Mouse (Mus musculus): ENCODE results near the gene Hsh2d. TPM values are rescaled to one million over a fixed set of nuclear protein-coding genes. Genes with fewer than 3 reads are reported as not detected.
A peak's percentile ranks its signal among the peaks of the same experiment; 100 is the strongest.

Hsh2d gene
- polyA plus RNA-seq (2014; fragmentation: Nextera tagmentation; extraction: Ambion mirVana), result 0.08 TPM in 1 of 2 replicates, not detected in the other

GRCm38 (mm10) chr8:72189417-72190214 is at the start of gene Hsh2d:
Hsh2d (plus strand) TSS chr8:72189638.
- H3K4me2 ChIP-seq (ENCODE audit: low read depth, low read length), result no peak within 1 kb of the TSS
- 0 out of 2 replicates have a peak within 1 kb of the TSS, but pooled peaks have one; percentile 28 for H3K27ac ChIP-seq (replicated peaks; ENCODE audit: low read depth, low read length)
- no peak within 1 kb of the TSS for H3K4me3 ChIP-seq (ENCODE audit: low read depth, low read length)
- 62% methylated on average over 12 of the region's 12 CpGs for WGBS
- no peaks in the 10 kb centered on the region for H3K9me3 ChIP-seq (ENCODE audit: control insufficient read depth, low read length)
- H3K9ac ChIP-seq (ENCODE audit: low read depth, low read length), result no peak within 1 kb of the TSS
- H3K27me3 ChIP-seq (replicated peaks; ENCODE audit: control insufficient read depth, insufficient read depth, low read length), result no peaks in the 10 kb centered on the region
- H3K4me1 ChIP-seq (ENCODE audit: control insufficient read depth, insufficient read depth, low read length), result no peaks in the 10 kb centered on the region
- ATAC-seq (ENCODE audit: low read depth) (no peak), DNase-seq (ENCODE audit: low spot score) (peak; percentile 45)
- H3K36me3 ChIP-seq (ENCODE audit: control insufficient read depth, insufficient read depth, low read length), result no peaks in the 10 kb centered on the region

- Histone ChIP-seq H3K9me3 (ENCODE audit: control insufficient read depth, low read length) (no peaks in the 10 kb centered on the region), H3K36me3 (ENCODE audit: control insufficient read depth, insufficient read depth, low read length) (peaks cover 99% of the 10 kb centered on the region), H3K4me3 (ENCODE audit: low read depth, low read length) (no peak overlapping the region), H3K27me3 (replicated peaks; ENCODE audit: control insufficient read depth, insufficient read depth, low read length) (no peaks in the 10 kb centered on the region), H3K4me2 (ENCODE audit: low read depth, low read length) (no peak overlapping the region), H3K4me1 (ENCODE audit: control insufficient read depth, insufficient read depth, low read length) (no peaks in the 10 kb centered on the region), H3K27ac (replicated peaks; ENCODE audit: low read depth, low read length) (no peak overlapping the region), H3K9ac (ENCODE audit: low read depth, low read length) (no peak overlapping the region)
- DNase-seq (ENCODE audit: low spot score), result no peak
- 95% methylated on average over 13 of the region's 13 CpGs for WGBS
- ATAC-seq (ENCODE audit: low read depth), result no peak
These were observed 46.1 kb upstream of the Hsh2d start for GRCm38 (mm10) chr8:72143256-72143824.

DNA sequence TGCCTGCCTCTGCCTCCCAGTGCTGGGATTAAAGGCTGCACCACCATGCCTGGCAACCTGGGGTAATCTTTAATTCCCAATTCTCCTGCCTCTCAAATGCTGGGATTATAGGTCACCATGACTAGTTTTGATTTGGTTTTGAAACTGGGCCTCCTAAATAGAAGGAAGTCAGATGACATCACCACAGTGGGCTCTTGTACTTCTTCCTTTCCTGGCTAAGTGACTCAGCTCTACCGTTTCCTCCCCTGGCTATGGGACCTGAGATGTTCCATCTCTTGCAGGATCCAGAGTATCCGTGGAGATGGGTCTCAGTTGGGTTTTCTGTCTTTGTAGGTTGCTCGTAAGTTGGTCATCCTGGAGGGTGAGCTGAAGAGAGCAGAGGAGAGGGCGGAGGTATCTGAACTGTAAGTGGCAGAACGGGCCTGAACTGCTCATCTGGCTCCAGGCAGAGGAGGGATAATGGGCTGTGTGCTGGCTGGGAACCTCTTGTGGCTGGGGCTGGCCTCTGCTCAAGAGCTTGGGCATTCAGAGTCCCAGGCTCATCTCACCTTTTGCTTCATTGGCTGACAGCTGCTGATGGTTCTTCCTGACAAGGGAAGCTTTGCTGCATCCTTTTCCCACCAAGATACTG is 45.0 kb upstream of the Hsh2d start:
- no peak overlapping the region for H3K9ac ChIP-seq (ENCODE audit: low read depth, low read length)
- no peaks in the 10 kb centered on the region for H3K27me3 ChIP-seq (replicated peaks; ENCODE audit: control insufficient read depth, insufficient read depth, low read length)
- H3K36me3 ChIP-seq (ENCODE audit: control insufficient read depth, insufficient read depth, low read length), result peaks cover 96% of the 10 kb centered on the region
- WGBS, result 90% methylated on average over 5 of the region's 5 CpGs
- DNase-seq (ENCODE audit: low spot score) (no peak), ATAC-seq (ENCODE audit: low read depth) (no peak)
- H3K4me3 ChIP-seq (ENCODE audit: low read depth, low read length), result no peak overlapping the region
- H3K4me2 ChIP-seq (ENCODE audit: low read depth, low read length), result no peak overlapping the region
- no peaks in the 10 kb centered on the region for H3K9me3 ChIP-seq (ENCODE audit: control insufficient read depth, low read length)
- no peak overlapping the region for H3K27ac ChIP-seq (replicated peaks; ENCODE audit: low read depth, low read length)
- no peaks in the 10 kb centered on the region for H3K4me1 ChIP-seq (ENCODE audit: control insufficient read depth, insufficient read depth, low read length)

- Histone ChIP-seq H3K36me3 (ENCODE audit: control insufficient read depth, insufficient read depth, low read length) (peaks cover 96% of the 10 kb centered on the region), H3K9me3 (ENCODE audit: control insufficient read depth, low read length) (no peaks in the 10 kb centered on the region), H3K9ac (ENCODE audit: low read depth, low read length) (no peak overlapping the region), H3K4me3 (ENCODE audit: low read depth, low read length) (no peak overlapping the region), H3K4me1 (ENCODE audit: control insufficient read depth, insufficient read depth, low read length) (no peaks in the 10 kb centered on the region), H3K27ac (replicated peaks; ENCODE audit: low read depth, low read length) (no peak overlapping the region), H3K27me3 (replicated peaks; ENCODE audit: control insufficient read depth, insufficient read depth, low read length) (no peaks in the 10 kb centered on the region), H3K4me2 (ENCODE audit: low read depth, low read length) (no peak overlapping the region)
- ATAC-seq (ENCODE audit: low read depth) (no peak), DNase-seq (ENCODE audit: low spot score) (no peak)
- WGBS, result 88% methylated on average over 3 of the region's 3 CpGs
These were observed 43.9 kb upstream of the Hsh2d start for GRCm38 (mm10) chr8:72145511-72145910.

- H3K4me2 ChIP-seq (ENCODE audit: low read depth, low read length), result no peak overlapping the region
- H3K4me1 ChIP-seq (ENCODE audit: control insufficient read depth, insufficient read depth, low read length), result no peaks in the 10 kb centered on the region
- H3K4me3 ChIP-seq (ENCODE audit: low read depth, low read length), result no peak overlapping the region
- ATAC-seq (ENCODE audit: low read depth) (no peak), DNase-seq (ENCODE audit: low spot score) (no peak)
- H3K27ac ChIP-seq (replicated peaks; ENCODE audit: low read depth, low read length), result no peak overlapping the region
- WGBS, result 100% methylated on average over 1 of the region's 1 CpGs
- no peaks in the 10 kb centered on the region for H3K9me3 ChIP-seq (ENCODE audit: control insufficient read depth, low read length)
- H3K36me3 ChIP-seq (ENCODE audit: control insufficient read depth, insufficient read depth, low read length), result peaks cover 96% of the 10 kb centered on the region
- H3K9ac ChIP-seq (ENCODE audit: low read depth, low read length), result no peak overlapping the region
- H3K27me3 ChIP-seq (replicated peaks; ENCODE audit: control insufficient read depth, insufficient read depth, low read length), result no peaks in the 10 kb centered on the region
These were observed 43.4 kb upstream of the Hsh2d start for GRCm38 (mm10) chr8:72146056-72146455.

- no peak overlapping the region for H3K4me3 ChIP-seq (ENCODE audit: low read depth, low read length)
- H3K9ac ChIP-seq (ENCODE audit: low read depth, low read length), result no peak overlapping the region
- ATAC-seq (ENCODE audit: low read depth) (no peak), DNase-seq (ENCODE audit: low spot score) (no peak)
- H3K36me3 ChIP-seq (ENCODE audit: control insufficient read depth, insufficient read depth, low read length), result peaks cover 96% of the 10 kb centered on the region
- no peaks in the 10 kb centered on the region for H3K27me3 ChIP-seq (replicated peaks; ENCODE audit: control insufficient read depth, insufficient read depth, low read length)
- H3K27ac ChIP-seq (replicated peaks; ENCODE audit: low read depth, low read length), result no peak overlapping the region
- no peaks in the 10 kb centered on the region for H3K4me1 ChIP-seq (ENCODE audit: control insufficient read depth, insufficient read depth, low read length)
- WGBS, result 83% methylated on average over 3 of the region's 3 CpGs
- H3K9me3 ChIP-seq (ENCODE audit: control insufficient read depth, low read length), result no peaks in the 10 kb centered on the region
- H3K4me2 ChIP-seq (ENCODE audit: low read depth, low read length), result no peak overlapping the region
These were observed 42.9 kb upstream of the Hsh2d start for GRCm38 (mm10) chr8:72146556-72146955.

GRCm38 (mm10) chr8:72147266-72147665 is 42.2 kb upstream of the Hsh2d start:
- Histone ChIP-seq H3K4me2 (ENCODE audit: low read depth, low read length) (no peak overlapping the region), H3K36me3 (ENCODE audit: control insufficient read depth, insufficient read depth, low read length) (peaks cover 96% of the 10 kb centered on the region), H3K9ac (ENCODE audit: low read depth, low read length) (no peak overlapping the region), H3K4me3 (ENCODE audit: low read depth, low read length) (no peak overlapping the region), H3K27ac (replicated peaks; ENCODE audit: low read depth, low read length) (no peak overlapping the region), H3K27me3 (replicated peaks; ENCODE audit: control insufficient read depth, insufficient read depth, low read length) (no peaks in the 10 kb centered on the region), H3K9me3 (ENCODE audit: control insufficient read depth, low read length) (no peaks in the 10 kb centered on the region), H3K4me1 (ENCODE audit: control insufficient read depth, insufficient read depth, low read length) (no peaks in the 10 kb centered on the region)
- DNase-seq (ENCODE audit: low spot score), result no peak
- ATAC-seq (ENCODE audit: low read depth), result no peak
- WGBS, result 67% methylated on average over 2 of the region's 2 CpGs

- no peak for DNase-seq (ENCODE audit: low spot score)
- no peak overlapping the region for H3K9ac ChIP-seq (ENCODE audit: low read depth, low read length)
- no peak overlapping the region for H3K4me2 ChIP-seq (ENCODE audit: low read depth, low read length)
- H3K9me3 ChIP-seq (ENCODE audit: control insufficient read depth, low read length), result no peaks in the 10 kb centered on the region
- no peaks in the 10 kb centered on the region for H3K4me1 ChIP-seq (ENCODE audit: control insufficient read depth, insufficient read depth, low read length)
- peaks cover 95% of the 10 kb centered on the region for H3K36me3 ChIP-seq (ENCODE audit: control insufficient read depth, insufficient read depth, low read length)
- WGBS, result 95% methylated on average over 1 of the region's 1 CpGs
- no peak for ATAC-seq (ENCODE audit: low read depth)
- no peak overlapping the region for H3K27ac ChIP-seq (replicated peaks; ENCODE audit: low read depth, low read length)
- H3K4me3 ChIP-seq (ENCODE audit: low read depth, low read length), result no peak overlapping the region
- no peaks in the 10 kb centered on the region for H3K27me3 ChIP-seq (replicated peaks; ENCODE audit: control insufficient read depth, insufficient read depth, low read length)
These were observed 40.4 kb upstream of the Hsh2d start for GRCm38 (mm10) chr8:72149056-72149455.

Data from embryonic facial prominence, embryonic 14.5 days (tissue).